Mouse (Mus musculus) testis, adult 2 months (tissue): Measurements from ENCODE around the gene Safb2.
A peak's percentile ranks its signal among the peaks of the same experiment; 100 is the strongest.

ENCODE experiments used
- CTCF ChIP-seq: fragments of 200-500 bp; IDR thresholded peaks from 2 replicates; pipeline ENCODE4 v1.5.1; 2012; ENCODE audit warnings: low read depth, mild to moderate bottlenecking, inconsistent platforms, low read length, moderate library complexity; ENCODE audit not compliant: control insufficient read depth, insufficient read depth, insufficient replicate concordance
- POLR2A ChIP-seq: fragments of 200-500 bp; IDR thresholded peaks from 2 replicates; pipeline ENCODE4 v1.6.1; 2012; ENCODE audit warnings: low read depth, mild to moderate bottlenecking, inconsistent platforms, low read length, moderate library complexity; ENCODE audit not compliant: control insufficient read depth

GRCm38 (mm10) chr17:56614391-56615135, 30.2 kb upstream of the Safb2 start:
- 0 out of 2 replicates have a peak, but pooled peaks have one; percentile 5 for TF ChIP-seq CTCF
- TF ChIP-seq POLR2A, result 0 out of 2 replicates have a peak, but pooled peaks have one; percentile 21
